Mouse (Mus musculus): ENCODE results near the gene Myh11.

- TF ChIP-seq EP300 (IDR thresholded peaks at IDR 0.05; ENCODE audit: insufficient read depth, low read depth, low read length) (no peak), CTCF (IDR thresholded peaks at IDR 0.05; ENCODE audit: low read depth, low read length) (no peak)
These were observed 6.0 kb upstream of the Myh11 start for GRCm38 (mm10) chr16:14297137-14297536.

All from ES-Bruce4 (cell line).